Mouse (Mus musculus) small intestine, adult 2 months (tissue): Measurements from ENCODE around the gene Cox6a2. TPM values are rescaled to one million over a fixed set of nuclear protein-coding genes. Genes with fewer than 3 reads are reported as not detected.

ENCODE experiments used
- H3K27ac ChIP-seq: fragments of 200-500 bp; 2 replicates; pipeline ENCODE4 v1.5.1; 2012; ENCODE audit warnings: low read depth, low read length, control low read depth, inconsistent platforms; ENCODE audit not compliant: insufficient read depth
- H3K27me3 ChIP-seq: fragments of 200-500 bp; 2 replicates; pipeline ENCODE4 v1.6.1; 2012; ENCODE audit warnings: mild to moderate bottlenecking, moderate library complexity, low read length, inconsistent platforms; ENCODE audit not compliant: control insufficient read depth, insufficient read depth
- H3K36me3 ChIP-seq: fragments of 200-500 bp; 2 replicates; pipeline ENCODE4 v1.6.1; 2012; ENCODE audit warnings: mild to moderate bottlenecking, low read length, control low read depth, inconsistent platforms; ENCODE audit not compliant: control insufficient read depth, insufficient read depth
- H3K4me1 ChIP-seq: fragments of 200-500 bp; 2 replicates; pipeline ENCODE4 v1.6.1; 2012; ENCODE audit warnings: low read length, inconsistent platforms, mixed read lengths; ENCODE audit not compliant: control insufficient read depth, insufficient read depth, insufficient read length
- H3K4me3 ChIP-seq: fragments of 200-500 bp; 2 replicates; pipeline ENCODE4 v1.5.1; 2012; ENCODE audit warnings: low read depth, mild to moderate bottlenecking, control low read depth, inconsistent platforms, low read length, moderate library complexity
- CTCF ChIP-seq: fragments of 200-500 bp; IDR thresholded peaks from 2 replicates; pipeline ENCODE4 v1.5.1; 2012; ENCODE audit warnings: low read depth, mild to moderate bottlenecking, control low read depth, inconsistent platforms, low read length, moderate library complexity, mixed read lengths; ENCODE audit not compliant: insufficient replicate concordance, insufficient read length; ENCODE audit errors: extremely low read depth
- POLR2A ChIP-seq: fragments of 200-500 bp; IDR thresholded peaks from 2 replicates; pipeline ENCODE4 v1.6.1; 2012; ENCODE audit warnings: low read depth, mild to moderate bottlenecking, control low read depth, inconsistent platforms, low read length, moderate library complexity
- WGBS: fragments of 180-500 bp; shearing (Covaris S2); methylation state at CpG from one replicate; pipeline ENCODE4 v1.1.7; 2018; 5-methylcytosine and 5-hydroxymethylcytosine counted together
- polyA plus RNA-seq: library from polyadenylated mRNA; depleted of rRNA; stranded (reverse); fragments of >200 nt; gene quantifications from 2 replicates; pipeline ENCODE4 v1.2.3, GENCODE M21; 2012; rRNA removed

Gene Cox6a2
- polyA plus RNA-seq: 0.53 and 1.1 TPM in 2 replicates

- no peaks in the 10 kb centered on the region for H3K36me3 ChIP-seq
- no peaks in the 10 kb centered on the region for H3K27me3 ChIP-seq
- no peak within 1 kb of the TSS for H3K27ac ChIP-seq
- 74% methylated on average over 6 of the region's 6 CpGs for WGBS
- H3K4me1 ChIP-seq: peaks cover 8% of the 10 kb centered on the region
- H3K4me3 ChIP-seq: no peak within 1 kb of the TSS
- TF ChIP-seq POLR2A (no peak), CTCF (no peak)
Measured at GRCm38 (mm10) chr7:128206152-128206551, at the start of gene Cox6a2. Cox6a2 (minus strand) TSS chr7:128206387.

- Histone ChIP-seq H3K27ac (no peak overlapping the region), H3K4me3 (no peak overlapping the region), H3K36me3 (peaks cover 3% of the 10 kb centered on the region; the same call in 1 of the 2 replicates), H3K27me3 (peaks cover 3% of the 10 kb centered on the region), H3K4me1 (peaks cover 6% of the 10 kb centered on the region; the same call in 1 of the 2 replicates)
- 78% methylated on average over 5 of the region's 5 CpGs for WGBS
- TF ChIP-seq POLR2A (no peak), CTCF (no peak)
Measured at GRCm38 (mm10) chr7:128255757-128256156, 49.6 kb upstream of the Cox6a2 start.

GRCm38 (mm10) chr7:128254978-128255377 is 48.8 kb upstream of the Cox6a2 start:
- TF ChIP-seq CTCF: no peak
- no peak for TF ChIP-seq POLR2A
- peaks cover 3% of the 10 kb centered on the region; the same call in 1 of the 2 replicates for H3K36me3 ChIP-seq
- peaks cover 6% of the 10 kb centered on the region; the same call in 1 of the 2 replicates for H3K4me1 ChIP-seq
- H3K27ac ChIP-seq: no peak overlapping the region
- WGBS: 50% methylated on average over 2 of the region's 2 CpGs
- H3K27me3 ChIP-seq: no peaks in the 10 kb centered on the region
- H3K4me3 ChIP-seq: no peak overlapping the region

- peak overlapping the region; percentile 7; the same call in 1 of the 2 replicates for H3K4me3 ChIP-seq
- H3K4me1 ChIP-seq: peaks cover 6% of the 10 kb centered on the region
- H3K27me3 ChIP-seq: no peaks in the 10 kb centered on the region
- no peak for TF ChIP-seq CTCF
- no peak for TF ChIP-seq POLR2A
- no peak overlapping the region for H3K27ac ChIP-seq
- 10% methylated on average over 24 of the region's 24 CpGs for WGBS
- peaks cover 3% of the 10 kb centered on the region; the same call in 1 of the 2 replicates for H3K36me3 ChIP-seq
Measured at GRCm38 (mm10) chr7:128252609-128253008, 46.4 kb upstream of the Cox6a2 start.

GRCm38 (mm10) chr7:128251946-128252345 is 45.8 kb upstream of the Cox6a2 start:
- H3K36me3 ChIP-seq: peaks cover 3% of the 10 kb centered on the region; the same call in 1 of the 2 replicates
- H3K4me1 ChIP-seq: peaks cover 5% of the 10 kb centered on the region
- H3K27ac ChIP-seq: no peak overlapping the region
- no peaks in the 10 kb centered on the region for H3K27me3 ChIP-seq
- WGBS: 26% methylated on average over 12 of the region's 12 CpGs
- H3K4me3 ChIP-seq: no peak overlapping the region
- TF ChIP-seq CTCF: no peak

GRCm38 (mm10) chr7:128249998-128250397 is 43.8 kb upstream of the Cox6a2 start:
- Histone ChIP-seq H3K36me3 (peaks cover 6% of the 10 kb centered on the region; the same call in 1 of the 2 replicates), H3K27me3 (no peaks in the 10 kb centered on the region), H3K4me1 (peaks cover 3% of the 10 kb centered on the region), H3K27ac (no peak overlapping the region), H3K4me3 (no peak overlapping the region)
- TF ChIP-seq CTCF: no peak
- TF ChIP-seq POLR2A: no peak
- WGBS: 54% methylated on average over 5 of the region's 5 CpGs

GRCm38 (mm10) chr7:128248081-128249042 is 42.2 kb upstream of the Cox6a2 start:
- H3K27me3 ChIP-seq: no peaks in the 10 kb centered on the region
- H3K27ac ChIP-seq: peak overlapping the region; percentile 17; the same call in 1 of the 2 replicates
- H3K4me1 ChIP-seq: peaks cover 3% of the 10 kb centered on the region
- H3K4me3 ChIP-seq: peak overlapping the region; percentile 49
- WGBS: 76% methylated on average over 10 of the region's 10 CpGs
- peaks cover 16% of the 10 kb centered on the region for H3K36me3 ChIP-seq
- TF ChIP-seq POLR2A (no peak), CTCF (no peak)
